Comparison of ENCODE assay signal across 27 mouse cellular contexts in genomic region chr5:73693778-73694177, GRCm38 (mm10). TPM values are rescaled to one million over a fixed set of nuclear protein-coding genes. Genes with fewer than 3 reads are reported as not detected.
DNase-seq lines count a peak whose midpoint lies in the region; ATAC-seq and TF ChIP-seq lines count a peak whose summit lies in the region.
"Had no signal": no experiment of that assay in that cellular context is flagged by ENCODE, and none has a peak within 500 bp of the region (broad histone marks: within the 10 kb centered on the region; RNA-seq: fewer than 3 reads in every experiment).

No protein-coding gene starts in this region.

- H3K9me3 ChIP-seq in heart, embryonic 12.5 days (replicated peaks): 0 out of 2 replicates have a peak, but pooled peaks cover 3% of the 10 kb centered on the region
- H3K9me3 ChIP-seq in limb, embryonic 14.5 days (ENCODE audit: control insufficient read depth, low read length): no peaks in the 10 kb centered on the region
- H3K9me3 ChIP-seq: forebrain, embryonic 12.5 days; hindbrain, embryonic 10.5 days; intestine, embryonic 15.5 days; midbrain, embryonic 12.5 days; stomach, embryonic 15.5 days had no signal

- no peak overlapping the region for H3K4me3 ChIP-seq in heart, embryonic 12.5 days
- H3K4me3 ChIP-seq in embryonic fibroblast, embryonic 13.5 days (ENCODE audit: insufficient read depth, low read length): no peak overlapping the region
- no peak overlapping the region for H3K4me3 ChIP-seq in limb, embryonic 14.5 days (replicated peaks; ENCODE audit: low read length)
- no peak overlapping the region for H3K4me3 ChIP-seq in heart, adult 2 months
- H3K4me3 ChIP-seq: forebrain, embryonic 12.5 days; hindbrain, embryonic 10.5 days; intestine, embryonic 15.5 days; midbrain, embryonic 12.5 days; stomach, embryonic 15.5 days had no signal

- peaks cover 34% of the 10 kb centered on the region for H3K4me1 ChIP-seq in heart, embryonic 12.5 days (replicated peaks)
- H3K4me1 ChIP-seq in embryonic fibroblast, embryonic 13.5 days (ENCODE audit: control insufficient read depth, insufficient read depth, low read length): peaks cover 13% of the 10 kb centered on the region; the same call in 1 of the 2 replicates
- H3K4me1 ChIP-seq in limb, embryonic 14.5 days (ENCODE audit: control insufficient read depth, insufficient read depth, low read length): peaks cover 34% of the 10 kb centered on the region
- H3K4me1 ChIP-seq in heart, adult 2 months (ENCODE audit: control insufficient read depth, insufficient read depth, low read length): peaks cover 1% of the 10 kb centered on the region; the same call in 1 of the 2 replicates
- H3K4me1 ChIP-seq: midbrain, embryonic 12.5 days had no signal

- intact Hi-C loops in heart, adult 2 months (cut with DNase I): loop anchor here (10.0 kb wide), 1 partner anchor 131 kb away; no protein-coding TSS in a partner anchor

- no peaks in the 10 kb centered on the region for H3K79me2 ChIP-seq in heart, adult 2 months (replicated peaks; ENCODE audit: control insufficient read depth, insufficient read depth, low read length)

- H3K36me3 ChIP-seq in heart, embryonic 12.5 days: no peaks in the 10 kb centered on the region
- H3K36me3 ChIP-seq in limb, embryonic 14.5 days (ENCODE audit: control insufficient read depth, insufficient read depth, low read length): no peaks in the 10 kb centered on the region
- peaks cover 2% of the 10 kb centered on the region for H3K36me3 ChIP-seq in heart, adult 2 months (ENCODE audit: control insufficient read depth, insufficient read depth, low read length)
- H3K36me3 ChIP-seq: forebrain, embryonic 12.5 days; hindbrain, embryonic 10.5 days; intestine, embryonic 15.5 days; midbrain, embryonic 12.5 days; stomach, embryonic 15.5 days had no signal

- no peak for TF ChIP-seq EP300 in heart, adult 2 months (IDR thresholded peaks at IDR 0.05; ENCODE audit: insufficient read depth, low read depth, low read length)

- H3K27me3 ChIP-seq in heart, embryonic 12.5 days (replicated peaks): no peaks in the 10 kb centered on the region
- no peaks in the 10 kb centered on the region for H3K27me3 ChIP-seq in limb, embryonic 14.5 days (ENCODE audit: control insufficient read depth, insufficient read depth, low read length)
- H3K27me3 ChIP-seq in heart, adult 2 months (ENCODE audit: control insufficient read depth, insufficient read depth, low read length): no peaks in the 10 kb centered on the region
- H3K27me3 ChIP-seq: forebrain, embryonic 12.5 days; intestine, embryonic 15.5 days; midbrain, embryonic 12.5 days; Patski; stomach, embryonic 15.5 days had no signal

- ATAC-seq in heart, embryonic 12.5 days (ENCODE audit: insufficient number of reproducible peaks, low FRiP score): no peak
- ATAC-seq in limb, embryonic 14.5 days (ENCODE audit: low FRiP score, low read depth): peak; percentile 29; the same call in 1 of the 2 replicates
- ATAC-seq: hindbrain, embryonic 16.5 days; intestine, embryonic 15.5 days; Patski had no signal

- peak; percentile 65 for DNase-seq in heart, adult 11 months
- DNase-seq in limb, embryonic 14.5 days (ENCODE audit: low spot score): no peak
- peak; percentile 52 for DNase-seq in lung, postnatal 36 days
- no peak for DNase-seq in heart, adult 2 months
- no peak for DNase-seq in frontal cortex, postnatal 25 days (ENCODE audit: low spot score in 2 of 2)
- DNase-seq: adrenal gland, adult 2 months; cerebellum, adult 18-20 months; cerebellum, postnatal 36 days; heart, postnatal 10 days; kidney, adult 8-10 months; kidney, postnatal 14 days; liver had no signal

- WGBS in heart, embryonic 12.5 days: 78% methylated on average over 1 of the region's 1 CpGs
- 45% methylated on average over 1 of the region's 1 CpGs for WGBS in limb, embryonic 14.5 days
- 72% methylated on average over 1 of the region's 1 CpGs for WGBS in heart, adult 2 months

- TF ChIP-seq POLR2A in embryonic fibroblast, embryonic 13.5 days (IDR thresholded peaks at IDR 0.05; ENCODE audit: low read depth, low read length): no peak
- TF ChIP-seq POLR2A in limb, embryonic 14.5 days (IDR thresholded peaks at IDR 0.05; ENCODE audit: borderline replicate concordance, extremely low read depth, insufficient read depth, insufficient read length): no peak
- TF ChIP-seq POLR2A in heart, adult 2 months (IDR thresholded peaks at IDR 0.05; ENCODE audit: insufficient read depth, low read depth, low read length): no peak

- TF ChIP-seq CTCF in embryonic fibroblast, embryonic 13.5 days (IDR thresholded peaks at IDR 0.05; ENCODE audit: borderline replicate concordance, insufficient read depth, low read length): no peak
- no peak for TF ChIP-seq CTCF in heart, adult 2 months (IDR thresholded peaks at IDR 0.05)

- H3K9ac ChIP-seq in heart, embryonic 12.5 days: no peak overlapping the region
- no peak overlapping the region for H3K9ac ChIP-seq in limb, embryonic 14.5 days (ENCODE audit: low read depth, low read length, severe bottlenecking)
- H3K9ac ChIP-seq in heart, adult 2 months (ENCODE audit: low read depth, low read length): no peak overlapping the region
- H3K9ac ChIP-seq: forebrain, embryonic 12.5 days; intestine, embryonic 15.5 days; midbrain, embryonic 12.5 days; stomach, embryonic 15.5 days had no signal

- H3K4me2 ChIP-seq in heart, embryonic 12.5 days: no peak overlapping the region
- H3K4me2 ChIP-seq in limb, embryonic 14.5 days (replicated peaks; ENCODE audit: low read depth, low read length, severe bottlenecking): no peak overlapping the region
- H3K4me2 ChIP-seq: forebrain, embryonic 12.5 days; heart, embryonic 11.5 days; intestine, embryonic 15.5 days; midbrain, embryonic 12.5 days; stomach, embryonic 15.5 days had no signal

- no peak overlapping the region for H3K27ac ChIP-seq in heart, embryonic 12.5 days (ENCODE audit: poor library complexity, severe bottlenecking)
- H3K27ac ChIP-seq in embryonic fibroblast, embryonic 13.5 days (ENCODE audit: insufficient read depth, low read length): peak overlapping the region; percentile 58; the same call in 1 of the 2 replicates
- peak overlapping the region; percentile 56; the same call in 1 of the 2 replicates for H3K27ac ChIP-seq in limb, embryonic 14.5 days (replicated peaks; ENCODE audit: low read depth, low read length)
- H3K27ac ChIP-seq in heart, adult 2 months: no peak overlapping the region
- H3K27ac ChIP-seq: forebrain, embryonic 12.5 days; hindbrain, embryonic 10.5 days; intestine, embryonic 15.5 days; midbrain, embryonic 12.5 days; stomach, embryonic 15.5 days had no signal

RNA-seq across cellular contexts. Expression of gene Spata18, which starts 42.6 kb away (rescaled TPM):
- 0.13 and 0.17 TPM in 2 replicates for polyA plus RNA-seq in heart, embryonic 12.5 days (2016; fragmentation: Nextera tagmentation; extraction: Ambion mirVana)
- 0.25 and 0.97 TPM in 2 replicates for polyA plus RNA-seq in embryonic fibroblast, embryonic 13.5 days (2011; ENCODE audit: insufficient read length, low read depth, missing spikeins)
- polyA plus RNA-seq in limb, embryonic 14.5 days (2012; rRNA removed): 2.0 and 2.5 TPM in 2 replicates
- 1.4 and 1.8 TPM in 2 replicates for polyA plus RNA-seq in limb, embryonic 14.5 days (2014; fragmentation: Nextera tagmentation; extraction: Ambion mirVana)
- under 1 TPM; 0.21 to 0.30 TPM for total RNA-seq in heart, adult 2 months (2021)
- 0.91 and 1.3 TPM in 2 replicates for polyA plus RNA-seq in heart, adult 2 months (2012; rRNA removed)
- total RNA-seq: adrenal gland, adult 2 months; ES-E14; gastrocnemius, adult 8-10 months; neutrophil, adult 5-6 weeks had no signal
- polyA plus RNA-seq: adrenal gland, adult 2 months; frontal cortex, adult 2 months; heart, embryonic 11.5 days; liver, embryonic 16.5 days; Patski had no signal

RNA-seq across cellular contexts. Expression of gene Sgcb, which starts 46.2 kb away (rescaled TPM):
- 26.0 and 26.8 TPM in 2 replicates for polyA plus RNA-seq in heart, embryonic 12.5 days (2016; fragmentation: Nextera tagmentation; extraction: Ambion mirVana)
- 21.4 and 31.6 TPM in 2 replicates for polyA plus RNA-seq in embryonic fibroblast, embryonic 13.5 days (2011; ENCODE audit: insufficient read length, low read depth, missing spikeins)
- 33.4 and 38.6 TPM in 2 replicates for polyA plus RNA-seq in limb, embryonic 14.5 days (2012; rRNA removed)
- polyA plus RNA-seq in limb, embryonic 14.5 days (2014; fragmentation: Nextera tagmentation; extraction: Ambion mirVana): 48.0 and 49.7 TPM in 2 replicates
- 100 to 1,000 TPM; 101 to 113 TPM for total RNA-seq in heart, adult 2 months (2021)
- 43.2 and 84.3 TPM in 2 replicates for polyA plus RNA-seq in heart, adult 2 months (2012; rRNA removed)

Comparison
In these comparisons a context has a peak if more than half of its experiments do, and no peak if none do; other contexts are left out.
1. DNase-seq: peak in heart, adult 11 months (single experiment) and lung, postnatal 36 days (single experiment); none in limb, embryonic 14.5 days (single experiment), heart, adult 2 months (0 of 2) and frontal cortex, postnatal 25 days (0 of 2).
2. H3K27ac ChIP-seq: peak in embryonic fibroblast, embryonic 13.5 days (single experiment) and limb, embryonic 14.5 days (single experiment); none in heart, embryonic 12.5 days (single experiment) and heart, adult 2 months (single experiment).